Mouse (Mus musculus) layer of hippocampus, postnatal 14 days (tissue): ENCODE results near the gene Cacna1f. TPM values are rescaled to one million over a fixed set of nuclear protein-coding genes. Genes with fewer than 3 reads are reported as not detected.

Source experiments
- DNase-seq, 2 experiments: peaks; one replicate each; pipeline ENCODE4 v3.0.0; 2021 to 2022; ENCODE audit warnings: low spot score in 2 of 2, mixed read lengths in 1 of 2
- long read RNA-seq, 2 experiments: library from polyadenylated mRNA; stranded (forward); transcript quantifications; one replicate each; pipeline ENCODE4 v2.0.0; 2021
- total RNA-seq, 2 experiments: library from RNA; stranded (reverse); gene quantifications; 2 replicates each; pipeline ENCODE4 v1.2.3; 2021

Gene Cacna1f
- under 1 TPM in 1 of 2 experiments, not detected in 1; 0.21 TPM for total RNA-seq
- long read RNA-seq, experiment 1 = 0 reads
- long read RNA-seq, experiment 2 = 0 reads

DNA sequence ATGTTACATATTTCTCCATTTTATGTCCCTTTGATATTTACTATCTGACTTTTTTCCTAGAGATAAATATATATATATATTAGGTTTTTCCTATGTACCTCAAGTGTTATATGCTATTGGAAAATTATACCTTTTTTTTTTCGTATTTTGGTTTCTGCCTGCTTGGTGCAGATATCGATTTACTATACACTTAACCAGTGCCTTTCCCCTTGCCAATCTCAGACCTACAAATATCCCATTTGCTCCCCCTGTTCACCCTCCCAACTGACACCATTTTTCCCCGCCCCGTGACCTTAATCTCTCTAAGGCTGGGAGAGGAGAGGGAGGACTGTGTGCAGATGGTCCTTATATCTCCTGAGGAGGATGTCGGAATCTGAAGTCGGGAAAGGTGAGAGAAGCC, at the start of gene Cacna1f:
Gene Cacna1f (plus strand): TSS at position 301 of the 400 bp plus-strand sequence.
- DNase-seq = no peak

DNA sequence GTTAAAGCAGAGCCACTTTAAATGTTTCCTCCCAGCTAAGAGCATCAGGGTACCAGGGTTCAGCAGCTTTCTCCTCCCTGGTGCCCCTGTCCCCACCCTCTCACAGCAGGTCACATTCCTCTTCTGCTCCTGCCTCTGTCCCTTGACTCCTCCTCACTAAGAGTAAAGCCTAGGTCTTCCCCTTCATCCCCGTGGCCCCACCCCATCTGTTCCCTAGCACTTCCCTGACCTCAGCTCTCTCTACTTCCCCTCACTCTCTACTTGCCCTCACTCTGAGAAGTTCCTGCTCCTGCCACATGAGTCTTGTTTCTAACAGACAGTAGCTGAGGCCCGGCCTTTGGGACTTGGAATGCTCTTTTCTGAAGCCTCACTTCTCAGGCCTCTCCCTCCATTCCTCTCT, 43.8 kb upstream of the Cacna1f start:
- no peak for DNase-seq

DNA sequence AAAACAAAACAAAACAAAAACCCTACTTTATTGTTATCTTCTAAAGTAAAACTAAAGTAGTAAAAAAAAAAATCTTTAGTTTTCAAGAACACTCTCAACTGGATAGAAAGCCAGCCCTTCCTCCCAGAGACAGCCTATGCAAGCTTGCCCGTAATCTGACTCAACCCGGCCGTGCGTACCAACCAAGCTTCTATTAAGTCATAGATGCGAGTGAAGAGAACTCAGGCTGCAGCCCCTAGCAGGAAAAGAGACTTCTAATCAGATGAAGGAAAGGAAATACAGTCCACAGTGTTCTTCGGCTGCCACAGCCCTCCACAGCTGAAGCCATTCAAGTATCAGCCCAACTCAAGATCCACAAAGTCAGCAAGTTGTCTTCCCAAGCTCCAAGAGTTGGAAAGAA, 40.5 kb upstream of the Cacna1f start:
- DNase-seq = no peak

DNA sequence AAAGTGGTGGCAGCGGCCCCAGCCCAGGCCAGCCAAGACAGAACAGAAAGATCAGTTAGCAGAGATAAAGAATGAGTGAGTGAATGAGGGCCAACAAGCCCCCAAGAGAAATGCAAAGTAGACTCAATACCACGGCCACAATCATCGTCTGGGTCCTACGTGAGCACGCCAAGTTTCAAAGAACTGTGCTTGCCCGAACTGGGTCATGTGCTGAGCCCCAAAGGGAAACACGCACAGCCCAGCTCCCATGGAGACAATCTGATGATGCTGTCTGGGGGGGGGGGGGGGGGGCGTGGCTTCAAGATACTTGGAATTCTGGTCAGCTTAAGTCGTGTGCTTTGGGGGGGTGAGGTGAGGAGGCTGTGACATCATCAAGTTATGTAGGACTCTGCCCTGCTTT, 39.4 kb upstream of the Cacna1f start:
- DNase-seq = no peak

DNA sequence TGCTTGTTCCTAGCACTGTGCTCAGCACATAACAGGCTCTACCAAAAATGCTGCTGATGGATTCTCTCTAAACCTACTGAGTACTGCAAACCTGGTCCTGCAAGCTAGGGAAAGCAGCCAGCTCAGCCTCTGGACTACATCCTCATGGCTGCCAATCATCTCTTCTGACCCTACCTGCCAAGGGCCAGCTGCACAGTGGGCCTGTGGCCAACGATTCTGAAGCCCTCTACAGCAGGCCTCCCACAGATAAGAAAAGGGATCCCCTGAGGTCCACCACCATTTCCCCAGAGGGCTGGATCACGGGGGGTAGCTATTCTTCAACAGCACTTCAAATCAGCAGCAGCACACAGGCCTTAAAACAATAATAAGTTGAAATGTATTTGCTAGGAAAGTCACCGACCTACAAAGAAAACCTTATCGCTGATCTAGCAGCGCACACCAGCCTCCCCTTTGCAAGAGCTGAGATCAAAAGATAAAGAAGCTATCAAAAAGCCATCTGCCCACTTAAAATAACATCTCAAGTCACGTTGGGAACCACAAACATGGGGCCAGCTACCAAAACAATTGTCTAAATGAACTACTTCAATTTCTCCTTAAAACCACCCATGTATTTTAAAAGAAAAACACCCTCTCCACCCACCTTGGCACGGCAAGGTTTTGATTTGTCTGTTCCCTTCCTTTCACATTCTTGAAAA, 36.3 kb upstream of the Cacna1f start:
- DNase-seq = no peak

DNA sequence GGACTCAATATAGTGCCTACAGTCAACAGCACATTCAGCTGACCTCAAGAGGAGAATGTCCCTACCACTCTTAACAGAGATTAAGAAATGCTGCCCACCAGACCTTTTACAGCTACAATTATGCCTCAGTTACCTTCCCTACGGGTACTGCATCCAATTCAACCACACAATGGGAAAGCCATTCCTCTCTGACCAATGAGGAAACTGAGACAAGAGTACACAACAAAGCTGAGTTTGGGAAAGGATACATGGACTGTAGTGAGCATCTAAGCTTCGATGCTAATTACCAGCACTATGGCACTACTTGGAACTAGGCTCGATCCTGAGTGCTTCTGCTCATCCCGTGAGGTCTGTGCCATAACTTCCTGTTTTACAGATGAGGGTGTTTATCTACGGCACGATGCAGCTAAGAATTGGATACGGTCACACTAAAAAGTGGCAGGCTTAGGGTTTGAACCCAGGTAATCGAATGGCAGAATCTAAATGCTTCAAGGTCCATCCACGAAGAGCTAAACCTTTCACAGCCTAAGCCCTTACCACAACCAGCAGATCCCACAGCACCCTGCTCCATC, 35.2 kb upstream of the Cacna1f start:
- no peak for DNase-seq

DNA sequence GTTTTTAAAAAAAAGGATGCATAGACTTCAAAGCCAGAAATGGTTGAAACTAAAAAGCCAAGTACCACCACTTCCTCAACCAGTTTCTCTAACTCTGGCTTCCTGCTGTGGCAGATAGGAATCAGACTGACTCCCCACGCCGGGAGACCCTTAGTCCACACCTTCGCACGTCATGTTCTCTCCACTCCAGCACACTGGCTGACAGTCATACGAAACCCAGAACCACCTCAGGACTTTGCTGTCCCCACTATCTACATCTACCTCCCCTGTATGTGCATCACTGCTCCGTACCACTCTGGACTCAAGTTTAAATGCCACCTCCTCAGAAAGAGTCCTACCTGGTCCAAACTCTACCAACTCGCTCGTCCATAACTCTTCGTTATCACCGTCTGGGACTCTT, 34.4 kb upstream of the Cacna1f start:
- DNase-seq = no peak

DNA sequence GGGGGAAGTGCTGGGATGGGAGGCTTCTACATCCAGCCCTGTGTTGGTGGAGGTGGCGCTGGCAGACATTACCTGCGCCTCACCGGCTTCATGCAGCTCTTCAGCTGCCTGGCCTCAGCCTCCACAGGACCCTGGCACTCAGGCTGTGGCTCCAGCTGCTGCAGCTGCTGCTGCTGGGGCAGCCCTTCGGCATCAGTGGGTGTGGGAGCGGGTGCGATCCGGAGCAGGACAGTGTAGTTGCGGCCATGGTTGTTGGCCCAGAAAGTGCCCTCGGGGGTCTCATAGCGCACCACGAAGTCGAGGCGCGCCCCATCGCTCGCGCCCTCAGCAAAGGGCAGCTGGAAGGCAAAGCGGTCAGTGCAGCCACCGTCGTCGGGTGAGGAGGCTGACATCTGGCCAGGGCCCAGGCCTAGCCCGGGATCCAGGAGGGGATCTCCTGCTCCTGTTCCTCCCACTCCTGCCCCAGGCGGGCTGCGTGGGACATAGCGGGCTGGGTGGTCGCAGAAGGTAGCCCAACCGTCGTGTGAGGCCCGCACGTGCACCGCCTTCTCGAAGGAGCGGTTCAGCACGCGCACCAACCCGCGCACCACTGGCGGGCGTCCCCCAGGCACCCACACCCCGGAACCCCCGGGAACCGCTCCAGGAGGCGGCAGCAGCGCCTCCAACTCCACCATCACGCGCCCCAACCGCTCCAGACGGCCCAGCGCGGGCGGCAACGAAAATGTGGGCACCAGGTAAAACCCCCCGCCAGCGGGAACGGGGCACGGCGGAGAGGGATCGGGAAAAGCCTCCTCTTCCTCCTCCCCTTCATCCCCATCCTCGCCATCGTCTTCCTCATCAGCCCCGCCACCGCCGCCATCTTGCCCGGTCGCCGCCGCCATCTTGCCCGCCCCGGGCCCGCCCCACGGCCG, 33.5 kb upstream of the Cacna1f start, which contains the start of gene Foxp3:
Gene Foxp3 (plus strand): TSS at position 469 of the 911 bp plus-strand sequence.
- peak; percentile 9 to 15 for DNase-seq

DNA sequence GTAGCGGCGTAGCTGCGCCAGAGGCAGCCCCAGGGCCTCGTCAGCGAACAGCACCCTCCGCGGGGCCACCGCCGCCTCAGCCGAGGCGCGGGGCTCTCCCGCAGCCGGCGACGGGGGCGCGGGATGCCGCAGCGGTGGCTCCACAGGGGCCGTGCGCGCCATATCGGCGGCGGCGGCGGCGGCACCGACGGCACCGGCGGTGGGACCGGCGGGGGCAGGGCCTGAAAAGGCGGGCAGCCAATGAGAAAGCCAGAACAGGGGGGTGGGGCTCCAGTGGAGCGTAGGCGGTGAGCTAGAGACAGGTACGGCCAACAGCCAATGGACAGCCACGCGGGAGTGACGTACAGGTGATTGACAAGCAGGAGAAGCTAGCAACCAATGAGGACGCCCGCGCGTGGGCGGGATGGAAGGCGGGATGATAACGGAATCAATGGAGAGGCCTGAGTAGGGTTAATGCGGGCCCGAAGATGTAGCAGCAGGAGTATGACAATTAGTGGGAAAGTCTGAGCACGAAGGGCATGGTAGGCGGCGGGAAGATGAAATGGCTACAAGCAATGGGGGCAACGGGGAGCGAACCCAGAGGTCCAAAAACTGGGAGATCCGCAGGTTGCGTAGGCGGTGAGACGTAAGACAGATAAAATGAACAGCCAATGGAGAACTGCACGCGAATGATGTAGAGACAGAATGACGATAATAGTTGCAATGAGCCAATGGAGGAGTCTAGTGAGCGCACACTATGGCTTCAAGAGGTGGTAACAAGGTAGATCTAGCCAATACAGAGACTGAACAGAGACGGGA, 32.6 kb upstream of the Cacna1f start, which contains the start of gene Ppp1r3f:
Gene Ppp1r3f (minus strand): TSS at position 197 of the 798 bp plus-strand sequence.
- peak; percentile 91 to 98 for DNase-seq

DNA sequence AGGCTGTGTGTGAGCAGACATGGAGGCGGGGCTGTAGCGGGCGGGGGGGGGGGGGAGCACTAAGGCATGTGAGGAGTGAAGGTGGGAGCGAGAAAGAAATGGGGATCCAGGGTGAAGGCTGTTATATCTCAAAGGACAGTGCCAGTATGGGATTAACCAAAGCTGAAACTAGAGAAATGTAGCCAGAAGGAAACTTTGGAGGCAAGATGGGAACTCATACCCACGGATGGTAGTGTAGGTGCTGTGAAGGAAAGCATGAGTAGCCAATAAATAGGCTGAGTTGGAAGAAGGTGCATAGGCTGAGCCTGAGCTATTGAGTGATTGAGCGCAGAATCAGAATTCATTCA, 32.0 kb upstream of the Cacna1f start:
- no peak for DNase-seq

DNA sequence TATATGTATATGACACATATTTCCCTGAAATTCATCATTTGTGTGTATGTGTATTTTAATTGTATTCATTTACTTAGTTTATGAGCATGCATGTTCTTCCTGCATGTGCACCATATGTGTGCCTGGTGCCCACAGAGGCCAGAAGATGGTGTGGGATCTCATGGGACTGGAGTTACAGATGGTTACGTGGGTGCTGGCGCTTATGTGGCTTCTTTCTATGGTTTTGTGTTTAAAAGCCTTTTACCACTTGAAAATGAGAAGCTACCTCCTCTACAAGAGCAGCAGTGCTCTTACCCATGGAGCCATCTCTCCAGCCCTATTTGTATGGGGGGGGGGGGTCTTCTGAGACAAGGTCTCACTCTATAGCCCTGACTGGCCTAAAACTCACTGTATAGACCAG, 25.7 kb upstream of the Cacna1f start:
- DNase-seq = peak in 1 of 2 experiments; percentile 24

DNA sequence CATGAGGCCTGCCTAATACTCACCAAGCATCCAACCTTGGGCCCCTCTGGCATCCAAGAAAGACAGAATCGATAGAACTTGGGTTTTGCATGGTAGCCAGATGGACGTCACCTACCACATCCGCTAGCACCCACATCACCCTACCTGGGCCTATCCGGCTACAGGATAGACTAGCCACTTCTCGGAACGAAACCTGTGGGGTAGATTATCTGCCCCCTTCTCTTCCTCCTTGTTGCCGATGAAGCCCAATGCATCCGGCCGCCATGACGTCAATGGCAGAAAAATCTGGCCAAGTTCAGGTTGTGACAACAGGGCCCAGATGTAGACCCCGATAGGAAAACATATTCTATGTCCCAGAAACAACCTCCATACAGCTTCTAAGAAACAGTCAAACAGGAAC, 23.0 kb upstream of the Cacna1f start:
- no peak for DNase-seq

DNA sequence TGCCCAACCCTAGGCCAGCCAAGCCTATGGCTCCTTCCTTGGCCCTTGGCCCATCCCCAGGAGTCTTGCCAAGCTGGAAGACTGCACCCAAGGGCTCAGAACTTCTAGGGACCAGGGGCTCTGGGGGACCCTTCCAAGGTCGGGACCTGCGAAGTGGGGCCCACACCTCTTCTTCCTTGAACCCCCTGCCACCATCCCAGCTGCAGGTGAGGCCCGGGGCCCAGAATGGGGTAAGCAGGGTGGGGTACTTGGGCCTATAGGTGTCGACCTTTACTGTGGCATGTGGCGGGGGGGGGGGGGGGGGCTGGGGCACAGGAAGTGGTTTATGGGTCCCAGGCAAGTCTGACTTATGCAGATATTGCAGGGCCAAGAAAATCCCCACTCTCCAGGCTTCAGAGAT, 20.5 kb upstream of the Cacna1f start:
- no peak for DNase-seq

DNA sequence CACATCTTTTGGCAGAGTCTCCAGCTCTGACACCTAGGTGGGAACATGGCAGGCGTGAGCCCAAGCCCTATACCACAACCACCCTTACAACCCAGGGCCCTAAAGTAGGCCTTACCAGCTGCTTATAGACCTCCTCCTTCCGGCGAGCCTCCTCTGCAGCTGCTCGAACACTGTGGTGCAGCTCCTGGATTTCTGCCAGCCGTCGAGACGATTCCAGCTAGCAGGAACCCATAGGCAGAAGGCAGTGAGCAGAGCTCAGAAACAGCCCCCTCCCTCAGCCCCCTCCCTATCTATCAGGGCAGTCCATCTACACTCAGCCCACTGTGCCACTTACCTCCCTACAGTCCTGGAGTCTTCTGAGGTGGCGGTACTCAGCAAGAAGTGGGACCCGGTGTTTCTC, 11.5 kb upstream of the Cacna1f start:
- no peak for DNase-seq

DNA sequence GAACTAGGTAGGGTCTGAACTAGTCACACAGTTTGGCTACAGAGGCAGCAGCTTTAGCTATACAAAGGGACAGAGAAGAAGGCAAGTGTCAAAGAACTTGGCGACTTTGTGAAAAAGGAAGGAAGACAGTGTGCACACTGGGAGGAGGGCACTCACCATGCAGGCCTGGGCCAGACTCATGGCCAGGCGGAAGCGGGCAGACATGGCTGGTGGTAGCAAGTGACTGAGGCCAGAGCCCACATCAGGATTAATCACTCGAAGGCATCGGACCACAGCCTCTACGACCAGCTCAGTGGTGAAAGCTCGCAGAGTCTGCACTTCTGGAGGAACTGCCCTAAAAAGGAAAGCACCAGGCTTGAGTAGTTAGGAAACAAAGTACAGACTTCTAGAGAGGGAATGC, 2.9 kb upstream of the Cacna1f start:
- no peak for DNase-seq

DNA sequence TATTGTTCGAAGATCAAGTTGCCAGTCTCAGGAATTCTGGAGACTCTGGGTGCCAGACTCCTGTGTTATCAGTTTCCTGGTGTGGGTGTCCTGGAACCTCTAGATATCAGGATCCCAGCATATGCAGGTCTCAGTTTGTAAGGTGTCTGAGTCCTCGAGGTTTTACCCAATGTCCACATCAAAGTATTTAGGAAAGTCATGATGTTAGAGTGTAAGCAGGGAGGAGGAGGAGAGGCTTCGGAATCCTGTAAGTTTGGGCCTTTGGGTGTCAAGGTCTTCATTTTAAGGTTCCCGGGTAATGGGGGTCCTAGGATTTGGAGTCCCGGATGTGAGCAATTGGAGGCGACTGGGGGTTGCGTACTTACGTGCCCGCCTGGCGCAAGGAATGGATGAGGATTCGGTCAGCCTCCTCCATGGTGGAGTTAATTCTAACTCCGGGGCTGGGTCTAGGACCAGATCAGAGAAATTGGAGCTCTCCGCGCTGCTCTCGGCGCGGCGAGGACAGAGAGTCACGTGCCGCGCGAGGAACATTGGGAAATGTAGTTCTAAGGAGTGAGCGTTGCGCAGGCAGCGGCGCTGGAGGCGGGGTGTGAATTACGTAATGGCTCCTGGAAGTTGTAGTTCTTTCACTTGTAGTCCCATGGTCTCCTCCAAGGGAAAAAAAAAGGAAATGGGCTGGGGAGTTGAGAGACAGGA, 1.9 kb upstream of the Cacna1f start, which contains the start of gene Ccdc22:
Gene Ccdc22 (minus strand): TSS at position 639 of the 696 bp plus-strand sequence.
- DNase-seq = peak; percentile 73 to 79

DNA sequence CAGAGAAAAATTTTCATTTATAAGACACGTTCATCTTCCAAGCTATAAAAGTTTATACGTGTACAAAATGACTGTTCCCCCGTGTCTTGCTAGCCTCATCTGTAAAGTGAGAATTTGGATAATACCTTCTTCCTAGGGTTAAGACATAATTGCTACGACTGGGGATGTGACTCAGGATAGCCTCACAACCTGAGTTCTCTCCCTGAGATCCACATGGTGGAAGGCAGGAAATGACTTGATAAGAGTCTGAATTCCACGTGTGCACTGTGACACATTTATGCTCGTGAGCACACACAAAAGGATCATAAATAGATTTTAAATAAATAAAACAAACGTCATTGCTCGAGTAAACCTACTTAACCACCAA, 1.3 kb upstream of the Cacna1f start:
- DNase-seq = no peak

DNA sequence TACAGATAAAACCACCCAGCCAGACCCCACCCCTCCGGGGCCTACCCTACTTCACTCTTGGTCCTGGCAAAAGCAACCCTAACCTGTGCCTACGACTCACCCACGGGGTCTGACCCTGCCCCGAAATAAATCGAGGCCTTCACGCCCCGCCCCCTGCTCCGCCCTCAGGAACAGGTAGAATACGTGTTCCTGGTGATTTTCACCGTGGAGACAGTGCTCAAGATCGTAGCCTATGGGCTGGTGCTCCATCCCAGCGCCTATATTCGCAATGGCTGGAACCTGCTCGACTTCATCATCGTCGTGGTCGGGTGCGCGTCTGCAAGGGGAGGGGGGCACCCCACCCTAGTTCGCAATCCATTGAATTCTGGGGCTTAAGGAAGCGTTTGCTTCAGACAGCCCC, 3.2 kb downstream of the Cacna1f start:
- peak; percentile 6 to 10 for DNase-seq

DNA sequence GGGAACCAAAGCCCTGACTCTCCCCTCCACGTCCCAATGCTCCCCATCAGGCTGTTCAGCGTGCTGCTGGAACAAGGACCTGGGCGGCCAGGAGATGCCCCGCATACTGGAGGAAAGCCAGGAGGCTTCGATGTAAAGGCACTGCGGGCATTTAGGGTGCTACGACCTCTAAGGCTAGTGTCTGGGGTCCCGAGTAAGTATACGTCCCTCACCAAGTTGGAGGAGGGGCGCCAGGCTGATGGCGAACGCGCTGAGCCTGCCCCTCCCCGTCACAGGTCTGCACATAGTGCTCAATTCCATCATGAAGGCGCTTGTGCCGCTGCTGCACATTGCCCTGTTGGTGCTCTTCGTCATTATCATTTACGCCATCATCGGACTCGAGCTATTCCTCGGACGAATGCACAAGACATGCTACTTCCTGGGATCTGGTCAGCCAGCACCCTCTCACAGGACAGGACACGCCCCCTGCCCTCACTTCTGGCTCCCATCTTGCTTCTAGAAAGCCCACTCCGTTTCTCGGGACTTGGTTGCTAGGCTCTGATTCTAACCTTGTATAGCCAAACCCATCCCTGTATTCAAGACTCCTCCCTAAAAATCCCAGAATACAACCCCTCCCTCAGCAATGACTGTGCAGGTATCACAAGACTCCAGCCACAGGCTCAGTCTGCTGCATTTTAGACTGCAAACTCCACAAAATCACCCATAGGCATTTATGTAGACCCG, 3.8 kb downstream of the Cacna1f start:
- DNase-seq = peak in 1 of 2 experiments; percentile 24
